Mouse (Mus musculus) right cerebral cortex, postnatal 4 days (tissue): ENCODE results near the gene Krtap1-5.
A peak's percentile ranks its signal among the peaks of the same experiment; 100 is the strongest.

Source experiments
- DNase-seq: peaks from one replicate; pipeline ENCODE4 v3.0.0-alpha.2; 2022

Krtap1-5 gene

DNA sequence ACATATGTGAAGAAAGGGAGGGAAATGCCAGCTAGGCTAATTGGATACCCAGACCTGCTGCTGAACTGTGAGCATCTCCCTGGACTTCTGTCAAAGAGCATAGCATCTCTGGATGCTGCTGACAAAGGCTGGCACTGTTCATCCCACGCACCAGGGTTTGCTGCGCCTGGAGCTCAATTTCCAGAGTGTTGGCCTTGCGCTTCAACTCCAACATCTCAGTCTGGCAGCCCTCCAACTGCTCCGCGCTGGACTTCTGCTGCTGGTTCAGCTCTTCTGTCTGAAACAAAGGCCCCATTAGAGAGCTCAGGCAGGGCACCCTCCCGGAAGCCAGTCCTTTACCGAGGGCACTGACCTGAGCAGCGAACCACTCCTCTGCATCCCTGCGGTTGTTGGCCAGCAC, 41.1 kb downstream of the Krtap1-5 start:
- DNase-seq = peak; percentile 46
